Mouse (Mus musculus): ENCODE measurements around the gene Syt2.

Gene Syt2

GRCm38 (mm10) chr1:134646261-134646962 is at the start of gene Syt2:
Gene Syt2, plus strand, starts transcription at chr1:134646677.
- peak; percentile 68 to 75 for DNase-seq

GRCm38 (mm10) chr1:134597339-134598054 is 49.0 kb upstream of the Syt2 start:
- DNase-seq = no peak

GRCm38 (mm10) chr1:134604086-134604485 is 42.4 kb upstream of the Syt2 start:
- DNase-seq = no peak

- DNase-seq = no peak
These were observed 40.8 kb upstream of the Syt2 start for GRCm38 (mm10) chr1:134605670-134606069.

- DNase-seq = no peak
These were observed 40.1 kb upstream of the Syt2 start for GRCm38 (mm10) chr1:134606381-134606780.

DNA sequence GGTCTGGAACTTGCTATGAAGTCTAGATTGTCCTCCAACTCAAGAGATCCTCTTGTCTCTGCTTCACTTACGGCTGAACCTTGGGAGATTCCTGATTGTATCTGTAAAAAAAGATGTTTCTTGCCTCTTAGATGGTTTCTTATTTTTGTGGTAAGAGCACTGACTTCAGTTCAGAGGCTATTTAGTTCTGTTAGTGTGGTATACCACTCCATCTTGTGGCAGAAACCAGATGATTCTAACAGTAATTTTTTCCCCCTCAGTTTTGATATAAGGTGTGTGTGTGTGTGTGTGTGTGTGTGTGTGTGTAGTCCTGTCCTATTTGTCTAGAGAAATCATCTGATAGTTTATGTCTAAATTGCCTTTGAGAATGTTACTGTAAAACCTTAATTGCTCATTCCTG is 39.2 kb upstream of the Syt2 start:
- no peak for DNase-seq

DNA sequence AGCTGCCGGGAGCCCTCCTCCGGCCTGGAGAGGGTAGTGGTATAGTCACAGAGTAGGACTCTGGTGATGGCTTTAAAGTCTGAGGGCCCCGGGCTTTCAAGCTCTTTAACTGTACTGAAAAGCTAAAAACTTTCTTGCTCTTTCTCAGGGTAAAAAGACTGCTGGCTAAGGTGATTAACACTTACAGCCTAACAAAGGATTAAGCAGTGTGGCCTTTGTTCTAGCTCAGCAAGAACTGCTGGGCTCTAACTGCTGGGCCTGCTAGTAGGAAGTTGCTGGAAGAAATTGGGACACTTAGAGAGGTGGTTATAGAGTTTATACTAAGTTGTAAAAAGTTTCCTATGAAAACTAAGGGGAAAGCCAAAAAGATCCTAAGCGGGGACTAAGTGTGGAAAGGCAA is 37.3 kb upstream of the Syt2 start:
- DNase-seq = no peak

DNA sequence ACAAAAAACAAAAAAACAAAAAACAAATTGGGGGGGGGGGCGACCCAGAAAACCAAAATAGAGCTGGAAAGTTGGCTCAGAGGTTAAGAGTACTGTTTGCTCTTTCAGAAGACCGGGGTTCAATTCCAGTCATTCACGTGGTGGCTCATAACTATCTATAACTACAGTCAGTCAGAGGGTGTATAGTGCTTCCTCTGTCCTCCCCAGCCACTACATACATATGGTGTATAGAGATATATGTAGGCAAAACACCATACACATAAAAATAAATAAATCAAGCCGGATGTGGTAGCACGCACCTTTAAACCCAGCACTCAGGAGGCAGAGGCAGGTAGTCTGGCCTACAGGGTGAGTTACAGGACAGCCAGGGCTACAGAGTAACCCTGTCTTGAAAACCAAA is 31.9 kb upstream of the Syt2 start:
- no peak for DNase-seq

- DNase-seq = no peak
These were observed 31.5 kb upstream of the Syt2 start for GRCm38 (mm10) chr1:134614988-134615387.

- DNase-seq = no peak
These were observed 28.8 kb upstream of the Syt2 start for GRCm38 (mm10) chr1:134617656-134618055.

GRCm38 (mm10) chr1:134625325-134625724 is 21.2 kb upstream of the Syt2 start:
- DNase-seq = no peak

- DNase-seq = no peak
These were observed 17.0 kb upstream of the Syt2 start for GRCm38 (mm10) chr1:134629455-134629854.

DNA sequence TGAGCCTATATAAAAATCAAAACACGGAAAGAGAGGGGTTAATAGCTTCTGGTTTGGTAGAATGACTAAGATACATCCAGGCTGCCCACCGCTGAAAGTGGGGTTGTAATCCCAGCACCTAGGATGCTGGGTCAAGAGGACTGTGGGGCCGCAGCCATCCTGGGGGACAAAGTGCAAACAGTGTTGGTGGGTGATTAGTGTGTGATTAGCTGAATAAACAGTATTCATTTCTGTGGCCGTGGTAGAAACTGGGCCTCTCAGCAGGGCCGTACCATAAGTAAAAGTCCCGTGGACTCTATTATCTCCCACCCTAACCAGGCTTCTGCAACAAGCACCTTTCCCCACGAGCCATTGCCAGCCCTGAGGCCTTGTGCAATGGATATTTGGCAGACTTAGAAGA is 12.2 kb upstream of the Syt2 start:
- DNase-seq = no peak

GRCm38 (mm10) chr1:134636245-134636644 is 10.2 kb upstream of the Syt2 start:
- DNase-seq = no peak

DNA sequence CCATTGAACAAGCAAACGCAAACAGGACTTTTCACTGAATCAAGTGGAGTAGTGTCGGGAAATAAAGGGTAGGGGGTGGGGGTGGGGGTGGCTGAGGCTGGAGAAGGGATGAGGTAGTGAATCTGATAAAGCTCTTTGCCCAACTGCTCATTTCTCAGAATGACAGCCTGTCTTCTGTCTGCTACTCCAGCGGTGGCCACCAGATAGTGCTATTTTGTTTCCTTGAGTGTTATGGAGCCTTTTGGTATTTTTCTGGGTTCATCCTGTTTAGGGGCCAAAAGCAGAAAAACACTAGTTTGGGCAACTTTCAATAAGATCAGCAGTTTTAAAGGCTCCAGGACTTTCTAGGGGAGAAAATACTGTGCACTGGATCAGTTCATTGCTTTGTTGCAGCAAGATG is 9.8 kb upstream of the Syt2 start:
- DNase-seq = peak; percentile 77 to 80

- no peak for DNase-seq
These were observed 8.4 kb upstream of the Syt2 start for GRCm38 (mm10) chr1:134638041-134638440.

DNA sequence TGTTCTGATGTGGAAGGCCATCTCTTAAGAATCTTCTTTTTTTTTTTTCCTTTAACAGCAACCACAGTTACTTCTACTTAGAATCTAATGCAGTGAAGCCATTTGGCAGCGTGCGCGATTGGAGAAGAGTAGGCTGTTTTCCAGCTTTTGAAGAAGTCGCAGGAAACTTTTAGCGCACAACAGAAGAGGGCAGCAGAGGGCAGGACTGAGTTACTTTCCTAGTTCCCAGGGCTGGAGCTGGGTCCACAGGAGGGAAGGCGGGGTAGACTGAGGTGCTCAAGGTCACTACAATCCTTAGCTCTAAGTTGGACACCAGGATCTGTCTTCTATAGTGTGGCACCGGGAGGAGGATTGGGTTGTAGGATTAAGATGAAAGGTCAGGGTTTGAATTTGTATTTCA is 8.0 kb upstream of the Syt2 start:
- DNase-seq = peak; percentile 84 to 89

DNA sequence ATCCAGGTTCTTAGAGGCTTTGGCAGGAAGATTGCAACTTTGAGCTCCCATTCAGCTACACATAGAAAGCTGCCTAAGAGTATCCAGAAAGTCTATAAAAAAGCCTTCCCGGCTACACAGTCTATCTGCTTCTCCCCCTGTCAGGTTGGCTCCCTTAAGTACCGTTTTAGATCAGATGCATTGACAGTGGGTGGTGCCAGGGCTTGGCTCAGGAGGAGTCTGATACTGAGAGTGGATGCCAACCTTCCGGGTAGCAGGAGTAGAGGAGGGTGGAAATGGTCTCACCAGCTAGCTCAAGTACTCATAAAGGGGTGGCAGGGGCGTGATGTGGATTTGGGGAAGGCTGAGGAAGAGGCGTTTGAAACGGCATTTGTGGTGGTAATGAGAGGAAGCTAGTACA is 7.0 kb upstream of the Syt2 start:
- peak; percentile 58 to 69 for DNase-seq

- DNase-seq = peak in 1 of 2 experiments; percentile 75
These were observed 5.0 kb upstream of the Syt2 start for GRCm38 (mm10) chr1:134641507-134641906.

DNA sequence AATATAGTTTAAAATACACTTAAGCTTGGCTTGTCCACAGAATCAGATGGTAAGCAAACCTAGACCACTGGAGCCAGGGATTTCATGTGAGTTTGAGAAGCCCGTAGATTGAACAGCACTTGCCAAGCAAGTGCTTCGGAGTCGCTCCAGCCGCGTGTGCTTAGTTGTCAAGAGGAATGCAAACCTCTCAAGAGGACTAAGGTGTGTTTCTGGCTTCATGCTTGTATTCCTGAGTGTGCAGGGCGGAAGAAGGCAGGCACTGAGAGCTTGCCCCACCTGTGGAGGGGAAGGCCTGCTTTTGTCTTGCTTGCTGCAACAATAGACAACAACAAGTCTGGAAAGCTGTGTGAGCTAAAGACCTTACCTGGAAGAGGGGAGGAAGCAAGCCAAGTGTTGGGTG is 2.8 kb upstream of the Syt2 start:
- DNase-seq = no peak

DNA sequence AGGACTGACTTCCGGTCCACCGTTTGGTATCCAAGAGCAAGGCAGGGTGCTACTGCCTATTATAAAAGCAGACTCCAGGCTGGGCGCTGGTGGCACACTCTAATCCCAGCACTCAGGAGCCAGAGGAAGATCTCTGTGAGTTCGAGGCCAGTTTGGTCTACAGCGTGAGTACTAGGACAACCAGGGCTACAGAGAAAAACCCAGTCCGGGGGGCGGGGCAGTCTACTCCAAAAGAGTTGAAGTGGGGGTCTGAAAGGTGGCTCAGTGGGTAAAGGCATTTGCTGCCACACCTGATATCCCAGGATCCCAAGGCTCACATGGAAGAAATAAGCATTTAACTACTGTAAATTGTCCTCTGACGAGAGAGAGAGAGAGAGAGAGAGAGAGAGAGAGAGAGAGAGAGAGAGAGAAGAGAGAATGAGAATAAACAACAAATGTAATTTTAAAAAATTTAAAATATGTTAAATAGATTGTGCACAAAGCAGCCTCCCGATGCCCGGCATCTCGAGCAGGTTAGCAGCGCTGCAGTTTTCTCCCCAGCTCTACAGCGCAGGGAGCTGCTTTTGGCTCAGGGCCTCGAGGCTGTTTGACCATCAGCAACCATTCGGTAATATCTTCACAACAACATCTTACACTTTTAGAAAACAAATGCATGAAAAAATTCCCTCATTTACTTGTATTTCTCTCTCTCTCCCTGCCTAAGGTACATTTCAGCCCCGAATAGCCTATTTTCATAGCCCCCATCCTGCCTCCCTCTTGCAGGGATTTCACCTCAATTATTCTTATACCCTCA is 873 bp upstream of the Syt2 start:
- DNase-seq = peak; percentile 54 to 57

DNA sequence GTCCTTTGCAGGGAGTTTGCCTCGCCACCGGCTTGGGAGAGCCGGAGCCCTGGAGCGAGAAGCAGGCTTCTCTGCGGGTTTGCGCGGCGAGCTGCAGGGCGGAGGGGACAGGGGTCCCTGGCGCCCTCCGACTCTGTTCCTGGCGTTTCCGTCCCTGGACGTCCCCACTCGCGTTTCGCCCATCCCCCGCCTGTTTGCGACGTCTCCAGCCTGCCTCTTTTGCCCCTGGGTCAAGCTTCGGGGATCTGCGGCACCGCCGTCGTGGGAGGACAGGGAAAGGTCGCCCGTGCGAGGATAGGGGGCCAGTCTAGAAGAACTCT is 446 bp downstream of the Syt2 start:
- peak in 1 of 2 experiments; percentile 46 for DNase-seq

GRCm38 (mm10) chr1:134647591-134647990 is 1.1 kb downstream of the Syt2 start:
- DNase-seq = no peak

DNA sequence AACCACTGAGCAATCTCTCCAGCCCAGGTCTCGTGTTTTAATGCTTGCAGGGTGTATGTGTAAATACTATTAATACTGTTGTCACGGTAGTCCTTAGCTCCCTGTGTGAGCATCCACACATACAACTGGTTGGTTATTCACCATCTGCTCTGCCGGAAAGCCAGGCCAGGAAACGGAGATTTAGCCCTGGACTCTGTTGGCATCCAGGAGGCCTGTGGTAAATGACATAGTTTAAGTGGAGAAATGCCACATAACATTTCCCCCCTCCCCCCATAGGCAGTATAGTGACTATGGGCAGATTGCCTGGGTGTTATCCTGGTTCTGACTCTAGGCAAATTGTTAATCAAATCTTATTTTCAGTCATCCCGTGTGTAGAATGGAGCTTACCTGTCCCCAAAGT is 4.3 kb downstream of the Syt2 start:
- peak; percentile 58 to 72 for DNase-seq

Data from cerebellum, postnatal 14 days (tissue).